In genomic region chr15:91704091-91704490, GRCm38 (mm10) we compare ENCODE assay signal across 13 mouse cellular contexts.
"Had no signal": no experiment of that assay in that cellular context is flagged by ENCODE, and none has a peak within 500 bp of the region (broad histone marks: within the 10 kb centered on the region; RNA-seq: fewer than 3 reads in every experiment).

No protein-coding gene starts in this region.

- H3K4me2 ChIP-seq: limb, embryonic 15.5 days; liver, embryonic 12.5 days; lung, embryonic 14.5 days; midbrain, embryonic 11.5 days; midbrain, embryonic 15.5 days; neural tube, embryonic 12.5 days; stomach, embryonic 15.5 days had no signal

- H3K9me3 ChIP-seq: limb, embryonic 15.5 days; liver, embryonic 12.5 days; megakaryocyte, embryonic 14.5 days; midbrain, embryonic 15.5 days; neural tube, embryonic 12.5 days; stomach, embryonic 15.5 days had no signal

- DNase-seq: layer of hippocampus, postnatal 36 days; lung, embryonic 14.5 days; lung, postnatal 14 days; thymus, adult 2 months; thymus, postnatal 25 days had no signal

- ATAC-seq: intestine, embryonic 16.5 days; liver, embryonic 12.5 days; midbrain, embryonic 15.5 days had no signal

- H3K27me3 ChIP-seq: limb, embryonic 15.5 days; liver, embryonic 12.5 days; megakaryocyte, embryonic 14.5 days; midbrain, embryonic 15.5 days; neural tube, embryonic 12.5 days; stomach, embryonic 15.5 days had no signal

- H3K4me3 ChIP-seq: limb, embryonic 15.5 days; liver, embryonic 12.5 days; megakaryocyte, embryonic 14.5 days; midbrain, embryonic 15.5 days; neural tube, embryonic 12.5 days; stomach, embryonic 15.5 days had no signal

- H3K9ac ChIP-seq: limb, embryonic 15.5 days; liver, embryonic 12.5 days; lung, embryonic 14.5 days; midbrain, embryonic 15.5 days; neural tube, embryonic 12.5 days; stomach, embryonic 15.5 days had no signal

- H3K36me3 ChIP-seq: liver, embryonic 12.5 days; midbrain, embryonic 15.5 days; neural tube, embryonic 12.5 days; stomach, embryonic 15.5 days had no signal

- H3K27ac ChIP-seq: liver, embryonic 12.5 days; midbrain, embryonic 15.5 days; neural tube, embryonic 12.5 days; stomach, embryonic 15.5 days had no signal

- H3K4me1 ChIP-seq: liver, embryonic 12.5 days; midbrain, embryonic 15.5 days; neural tube, embryonic 12.5 days; stomach, embryonic 15.5 days had no signal
